16 mouse cellular contexts compared by ENCODE assay signal in the genomic region with DNA sequence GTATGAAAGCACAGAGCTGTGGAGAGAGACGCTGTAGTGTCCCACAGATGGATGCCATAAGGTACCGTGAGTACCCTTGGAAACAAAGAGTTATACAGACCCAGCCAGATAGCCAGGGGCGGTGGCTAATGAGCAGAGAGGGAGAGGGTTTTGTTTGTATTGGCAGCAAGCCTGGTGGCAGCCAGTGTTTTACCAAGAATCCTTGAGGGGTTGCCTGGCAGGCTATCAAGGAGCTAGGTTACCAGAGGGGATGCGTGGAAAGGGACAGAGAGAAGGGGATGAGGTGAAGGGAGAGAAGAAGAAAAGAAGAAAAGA.
DNase-seq lines count a peak whose midpoint lies in the region; ATAC-seq lines count a peak whose summit lies in the region.
"Had no signal": no experiment of that assay in that cellular context is flagged by ENCODE, and none has a peak within 500 bp of the region (broad histone marks: within the 10 kb centered on the region; RNA-seq: fewer than 3 reads in every experiment).

No protein-coding gene starts in this region.

- H3K36me3 ChIP-seq in embryonic facial prominence, embryonic 13.5 days: no peaks in the 10 kb centered on the region
- H3K36me3 ChIP-seq in embryonic facial prominence, embryonic 10.5 days (replicated peaks): no peaks in the 10 kb centered on the region
- H3K36me3 ChIP-seq in midbrain, embryonic 12.5 days: no peaks in the 10 kb centered on the region
- no peaks in the 10 kb centered on the region for H3K36me3 ChIP-seq in midbrain, embryonic 16.5 days (ENCODE audit: control insufficient read depth, insufficient read depth, low read length)
- no peaks in the 10 kb centered on the region for H3K36me3 ChIP-seq in forebrain, embryonic 11.5 days (ENCODE audit: control insufficient read depth, insufficient read depth, low read length)
- H3K36me3 ChIP-seq in midbrain, embryonic 15.5 days (replicated peaks): no peaks in the 10 kb centered on the region
- H3K36me3 ChIP-seq: G1E; heart, embryonic 15.5 days had no signal

- no peaks in the 10 kb centered on the region for H3K27me3 ChIP-seq in embryonic facial prominence, embryonic 13.5 days
- no peaks in the 10 kb centered on the region for H3K27me3 ChIP-seq in embryonic facial prominence, embryonic 10.5 days (replicated peaks; ENCODE audit: low read depth, poor library complexity, severe bottlenecking)
- no peaks in the 10 kb centered on the region; the same call in 1 of the 2 replicates for H3K27me3 ChIP-seq in midbrain, embryonic 12.5 days
- no peaks in the 10 kb centered on the region for H3K27me3 ChIP-seq in midbrain, embryonic 16.5 days (ENCODE audit: control insufficient read depth, insufficient read depth, low read depth, low read length)
- H3K27me3 ChIP-seq in forebrain, embryonic 11.5 days (ENCODE audit: control insufficient read depth, insufficient read depth, low read length): no peaks in the 10 kb centered on the region
- no peaks in the 10 kb centered on the region for H3K27me3 ChIP-seq in midbrain, embryonic 15.5 days (replicated peaks)

- intact Hi-C loops in left cerebral cortex, postnatal 14 days (cut with DNase I): no loop called here

- H3K4me2 ChIP-seq in embryonic facial prominence, embryonic 13.5 days: no peak overlapping the region
- H3K4me2 ChIP-seq in midbrain, embryonic 12.5 days (replicated peaks): no peak overlapping the region
- H3K4me2 ChIP-seq in midbrain, embryonic 16.5 days (ENCODE audit: low read length): no peak overlapping the region
- H3K4me2 ChIP-seq in forebrain, embryonic 11.5 days (ENCODE audit: low read depth, low read length, severe bottlenecking): no peak overlapping the region
- no peak overlapping the region for H3K4me2 ChIP-seq in midbrain, embryonic 15.5 days
- H3K4me2 ChIP-seq: heart, embryonic 15.5 days had no signal

- H3K9me3 ChIP-seq in embryonic facial prominence, embryonic 13.5 days: peaks cover 9% of the 10 kb centered on the region; the same call in 1 of the 2 replicates
- peaks cover 8% of the 10 kb centered on the region for H3K9me3 ChIP-seq in embryonic facial prominence, embryonic 10.5 days
- peaks cover 7% of the 10 kb centered on the region; the same call in 1 of the 2 replicates for H3K9me3 ChIP-seq in midbrain, embryonic 12.5 days
- no peaks in the 10 kb centered on the region; the same call in 1 of the 2 replicates for H3K9me3 ChIP-seq in midbrain, embryonic 16.5 days (replicated peaks; ENCODE audit: control insufficient read depth, low read length, poor library complexity, severe bottlenecking)
- peaks cover 4% of the 10 kb centered on the region; the same call in 1 of the 2 replicates for H3K9me3 ChIP-seq in forebrain, embryonic 11.5 days (ENCODE audit: control insufficient read depth, low read length)
- H3K9me3 ChIP-seq in midbrain, embryonic 15.5 days: no peaks in the 10 kb centered on the region
- H3K9me3 ChIP-seq: heart, embryonic 15.5 days had no signal

- DNase-seq in embryonic facial prominence, embryonic 10.5 days (ENCODE audit: low spot score): no peak
- DNase-seq in forebrain, embryonic 11.5 days (ENCODE audit: low spot score): no peak
- DNase-seq in left cerebral cortex, postnatal 14 days (ENCODE audit: low spot score in 2 of 2): no peak
- no peak for DNase-seq in layer of hippocampus, adult 18-20 months (ENCODE audit: low spot score in 2 of 2)
- DNase-seq: B cell, adult 2 months; gastrocnemius, adult 2 months; kidney, postnatal 10 days; thymus, postnatal 25 days had no signal

- no peak overlapping the region for H3K9ac ChIP-seq in embryonic facial prominence, embryonic 13.5 days
- no peak overlapping the region for H3K9ac ChIP-seq in midbrain, embryonic 12.5 days (replicated peaks)
- no peak overlapping the region for H3K9ac ChIP-seq in midbrain, embryonic 16.5 days (ENCODE audit: low read depth, low read length)
- no peak overlapping the region for H3K9ac ChIP-seq in forebrain, embryonic 11.5 days (ENCODE audit: low read length)
- no peak overlapping the region for H3K9ac ChIP-seq in midbrain, embryonic 15.5 days
- H3K9ac ChIP-seq: heart, embryonic 15.5 days had no signal

- no peak overlapping the region for H3K4me3 ChIP-seq in embryonic facial prominence, embryonic 13.5 days
- no peak overlapping the region for H3K4me3 ChIP-seq in embryonic facial prominence, embryonic 10.5 days
- H3K4me3 ChIP-seq in midbrain, embryonic 12.5 days: no peak overlapping the region
- H3K4me3 ChIP-seq in midbrain, embryonic 16.5 days (ENCODE audit: low read depth, low read length): no peak overlapping the region
- no peak overlapping the region for H3K4me3 ChIP-seq in forebrain, embryonic 11.5 days (ENCODE audit: low read depth, low read length)
- H3K4me3 ChIP-seq in midbrain, embryonic 15.5 days: no peak overlapping the region
- H3K4me3 ChIP-seq: erythroblast, embryonic 14.5 days; gastrocnemius, adult 2 months; heart, embryonic 15.5 days had no signal

- 0 out of 2 replicates have a peak overlapping the region, but pooled peaks have one; percentile 61 for H3K27ac ChIP-seq in embryonic facial prominence, embryonic 13.5 days
- H3K27ac ChIP-seq in embryonic facial prominence, embryonic 10.5 days (replicated peaks): no peak overlapping the region
- H3K27ac ChIP-seq in midbrain, embryonic 12.5 days (replicated peaks): peak overlapping the region; percentile 54
- no peak overlapping the region for H3K27ac ChIP-seq in midbrain, embryonic 16.5 days (ENCODE audit: low read length)
- H3K27ac ChIP-seq in forebrain, embryonic 11.5 days (ENCODE audit: low read depth, low read length): peak overlapping the region; percentile 42; the same call in 1 of the 2 replicates
- 0 out of 2 replicates have a peak overlapping the region, but pooled peaks have one; percentile 11 for H3K27ac ChIP-seq in midbrain, embryonic 15.5 days
- H3K27ac ChIP-seq: gastrocnemius, adult 2 months; heart, embryonic 15.5 days had no signal

- no peaks in the 10 kb centered on the region for H3K4me1 ChIP-seq in embryonic facial prominence, embryonic 13.5 days
- H3K4me1 ChIP-seq in embryonic facial prominence, embryonic 10.5 days: peaks cover 6% of the 10 kb centered on the region; the same call in 1 of the 2 replicates
- H3K4me1 ChIP-seq in midbrain, embryonic 12.5 days: peaks cover 16% of the 10 kb centered on the region; the same call in 1 of the 2 replicates
- H3K4me1 ChIP-seq in midbrain, embryonic 16.5 days (ENCODE audit: control insufficient read depth, insufficient read depth, low read length): 0 out of 2 replicates have a peak, but pooled peaks cover 4% of the 10 kb centered on the region
- no peaks in the 10 kb centered on the region for H3K4me1 ChIP-seq in forebrain, embryonic 11.5 days (replicated peaks; ENCODE audit: control insufficient read depth, insufficient read depth, low read length)
- no peaks in the 10 kb centered on the region for H3K4me1 ChIP-seq in midbrain, embryonic 15.5 days
- H3K4me1 ChIP-seq: heart, embryonic 15.5 days had no signal

- 42% methylated on average over 4 of the region's 4 CpGs for WGBS in embryonic facial prominence, embryonic 13.5 days
- WGBS in embryonic facial prominence, embryonic 10.5 days: 61% methylated on average over 4 of the region's 4 CpGs
- 74% methylated on average over 4 of the region's 4 CpGs for WGBS in midbrain, embryonic 12.5 days
- WGBS in midbrain, embryonic 16.5 days: 63% methylated on average over 4 of the region's 4 CpGs
- 60% methylated on average over 4 of the region's 4 CpGs for WGBS in forebrain, embryonic 11.5 days
- whole genome bisulfite sequencing in midbrain, embryonic 15.5 days: 53% methylated on average over 4 of the region's 4 CpGs

- no peak for ATAC-seq in embryonic facial prominence, embryonic 13.5 days (ENCODE audit: insufficient number of reproducible peaks, insufficient read depth, low FRiP score, low TSS enrichment, low read depth)
- no peak for ATAC-seq in midbrain, embryonic 12.5 days (ENCODE audit: low FRiP score, low read depth)
- no peak for ATAC-seq in midbrain, embryonic 16.5 days
- ATAC-seq in forebrain, embryonic 11.5 days (replicated peaks; ENCODE audit: low FRiP score): no peak
- no peak for ATAC-seq in midbrain, embryonic 15.5 days (replicated peaks)
- ATAC-seq: inflammation-experienced regulatory T-cells, adult 6 months had no signal

Comparison
In these comparisons a context has a peak if more than half of its experiments do, and no peak if none do; other contexts are left out.
1. H3K27ac ChIP-seq: peak in embryonic facial prominence, embryonic 13.5 days (single experiment), midbrain, embryonic 12.5 days (single experiment), forebrain, embryonic 11.5 days (single experiment) and midbrain, embryonic 15.5 days (single experiment); none in embryonic facial prominence, embryonic 10.5 days (single experiment) and midbrain, embryonic 16.5 days (single experiment).